Mouse (Mus musculus): Measurements from ENCODE around the gene Aim2. TPM values are rescaled to one million over a fixed set of nuclear protein-coding genes. Genes with fewer than 3 reads are reported as not detected.

Aim2 gene
- polyA plus RNA-seq (2014; fragmentation: Illumina TruSeq; extraction: RNeasy Lipid Tissue Mini Kit (QIAGEN cat#74804); ENCODE audit: low read depth, low replicate concordance): 286 TPM

DNA sequence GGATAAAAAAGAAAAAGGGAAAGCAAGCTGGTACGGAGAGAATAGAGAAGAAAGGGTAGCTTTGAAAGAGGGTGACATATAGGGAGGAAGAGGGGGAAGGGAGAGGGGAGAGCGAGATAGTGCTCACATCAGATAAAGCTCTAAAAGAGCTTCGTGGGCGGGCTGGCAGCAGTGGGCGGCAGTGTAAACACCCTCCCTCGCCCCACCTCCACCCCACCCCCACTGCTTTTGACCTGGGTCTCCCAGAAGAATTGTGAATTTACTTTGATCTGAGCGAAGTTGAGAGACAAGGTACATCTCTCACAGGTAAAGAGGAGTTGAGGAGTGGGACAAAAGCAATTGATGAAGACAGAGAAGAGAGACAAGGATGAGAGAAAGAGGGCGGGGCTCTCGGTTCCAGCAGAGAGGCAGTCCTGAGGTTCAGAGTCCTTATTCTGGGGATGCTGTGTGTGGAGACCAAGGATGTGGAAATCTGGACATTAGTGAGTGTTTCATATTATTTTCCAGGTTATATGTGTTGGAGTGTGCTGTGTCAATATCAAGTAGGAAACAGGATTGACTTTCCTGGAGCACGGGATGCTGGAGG is at the start of gene Aim2:
TSS of gene Aim2 (plus strand) at position 508 of the 586 bp plus-strand sequence.

DNA sequence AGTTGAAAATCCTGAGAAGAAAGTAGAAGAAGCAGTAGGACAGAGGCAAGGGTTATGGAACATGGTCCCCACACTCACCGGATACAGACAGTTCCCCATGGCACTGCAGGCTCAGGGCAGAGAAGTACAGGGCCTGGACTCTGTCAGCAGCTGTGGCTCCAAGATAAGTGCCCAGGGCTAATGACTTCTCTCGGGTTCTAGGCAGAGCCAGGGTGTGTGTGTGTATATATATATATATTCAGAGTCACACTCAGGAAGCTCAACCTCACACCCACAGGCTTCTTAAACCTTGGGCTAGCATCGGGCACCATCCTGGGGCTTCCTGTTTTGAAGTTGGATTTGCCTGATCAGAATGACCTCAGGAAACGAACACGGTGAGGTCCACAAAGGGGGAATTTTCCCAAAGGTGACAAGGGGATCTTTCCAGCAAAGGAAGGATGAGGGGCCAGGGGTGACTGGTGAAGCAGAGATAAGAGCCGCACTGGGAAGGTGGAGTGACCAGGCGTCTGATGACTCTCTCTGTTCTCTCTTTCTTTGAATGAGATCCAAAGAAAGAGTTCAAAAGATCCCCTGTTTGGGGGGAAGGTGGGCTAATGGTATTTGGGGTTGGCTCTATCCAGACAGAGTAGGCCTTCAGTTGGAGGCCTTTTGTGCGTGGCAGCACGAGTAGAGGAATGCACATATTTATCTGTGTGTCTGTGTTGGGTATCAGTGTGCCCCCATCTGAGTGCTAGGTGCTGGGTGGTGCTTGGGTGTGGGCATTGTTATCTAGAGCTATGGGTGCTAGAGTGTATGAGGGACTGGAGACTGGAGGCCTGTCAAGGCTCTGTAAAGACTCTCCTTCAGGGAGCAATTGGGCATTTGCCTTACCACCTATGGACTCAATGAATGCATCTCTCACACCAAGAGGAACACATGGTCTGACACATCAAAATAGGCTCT is 17.1 kb upstream of the Aim2 start, which contains the start of gene Ackr1:
TSS of gene Ackr1 (minus strand) at position 439 of the 942 bp plus-strand sequence.

DNA sequence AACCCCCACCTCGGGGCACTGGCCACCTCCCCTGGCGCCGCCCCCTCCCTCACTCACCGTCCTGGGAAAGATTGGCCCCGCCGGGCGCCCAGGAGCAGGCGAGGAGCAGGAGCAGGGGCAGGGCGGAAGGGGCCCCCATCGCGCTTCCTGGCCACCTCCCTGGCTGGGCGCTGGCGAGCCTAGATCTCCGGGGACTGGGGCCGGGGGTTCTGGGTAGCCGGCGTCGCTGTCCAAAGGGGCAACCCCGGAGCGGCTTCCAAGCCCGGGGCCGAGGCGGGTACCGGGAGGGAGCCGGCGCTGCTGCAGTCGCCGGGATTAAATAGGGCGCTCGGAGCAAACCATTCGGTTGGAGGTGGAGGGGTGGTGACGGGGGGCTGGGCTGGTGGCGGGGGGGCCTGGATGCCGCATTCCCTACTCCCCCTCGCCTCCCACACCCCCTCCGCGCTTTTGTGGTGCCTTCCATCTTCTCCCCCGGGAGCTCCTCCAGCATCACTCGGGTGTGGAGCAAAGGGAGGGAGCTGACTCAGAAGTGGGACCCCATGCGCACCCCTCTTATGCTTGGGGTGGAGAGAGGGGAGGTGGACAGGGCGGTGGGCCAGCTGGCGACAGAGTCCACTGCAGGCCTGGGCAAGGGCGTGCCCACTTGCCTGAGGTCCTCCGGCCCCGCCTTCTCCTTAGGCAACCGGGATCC is 16.8 kb downstream of the Aim2 start, which contains the start of gene Cadm3:
TSS of gene Cadm3 (minus strand) at position 340 of the 691 bp plus-strand sequence.

DNA sequence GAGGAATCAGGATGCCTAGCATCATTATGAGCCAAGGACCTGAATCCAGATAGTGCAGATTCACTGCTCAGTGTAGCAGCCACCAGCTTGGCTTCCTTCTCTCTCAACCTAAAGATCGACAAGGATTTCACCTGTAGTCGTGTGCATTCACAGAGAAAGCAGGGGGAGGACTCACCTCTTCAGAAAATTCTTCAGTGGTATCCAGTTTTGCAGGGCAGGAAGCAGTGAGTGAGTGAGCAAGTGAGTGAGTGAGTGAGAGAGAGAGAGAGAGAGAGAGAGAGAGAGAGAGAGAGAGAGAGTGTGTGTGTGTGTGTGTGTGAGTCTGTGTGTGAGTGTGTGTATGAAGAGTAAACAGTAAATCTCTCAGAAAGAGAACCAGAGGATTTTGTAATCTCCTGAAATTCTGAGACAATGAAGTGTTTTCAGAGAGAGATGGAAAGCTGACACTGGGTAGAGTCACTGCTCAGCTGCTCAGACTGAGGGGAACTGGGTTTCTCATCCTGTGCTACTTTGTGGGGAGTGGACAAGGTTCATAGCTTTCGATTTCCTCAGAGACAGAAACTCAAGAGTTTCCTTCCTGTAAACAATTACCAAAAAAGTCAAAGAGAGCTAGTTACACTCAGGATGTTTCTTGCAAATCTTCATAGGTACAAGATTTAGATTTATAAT is 140.3 kb downstream of the Aim2 start, which contains the start of gene Ifi206:
TSS of gene Ifi206 (minus strand) at position 230 of the 669 bp plus-strand sequence.

Other genes starting within 250 kb of the Aim2 start
- gene Olfr1408, start 213.5 kb upstream of the Aim2 start, polyA plus RNA-seq (2014; fragmentation: Illumina TruSeq; extraction: RNeasy Lipid Tissue Mini Kit (QIAGEN cat#74804); ENCODE audit: low read depth, low replicate concordance): not detected
- not detected for gene Olfr1406, start 160.2 kb upstream of the Aim2 start, polyA plus RNA-seq (2014; fragmentation: Illumina TruSeq; extraction: RNeasy Lipid Tissue Mini Kit (QIAGEN cat#74804); ENCODE audit: low read depth, low replicate concordance)
- not detected for gene Olfr218, start 153.1 kb upstream of the Aim2 start, polyA plus RNA-seq (2014; fragmentation: Illumina TruSeq; extraction: RNeasy Lipid Tissue Mini Kit (QIAGEN cat#74804); ENCODE audit: low read depth, low replicate concordance)
- gene Olfr1404, start 138.5 kb upstream of the Aim2 start, polyA plus RNA-seq (2014; fragmentation: Illumina TruSeq; extraction: RNeasy Lipid Tissue Mini Kit (QIAGEN cat#74804); ENCODE audit: low read depth, low replicate concordance): not detected
- 0.63 TPM for gene Fcer1a, start 123.7 kb upstream of the Aim2 start, polyA plus RNA-seq (2014; fragmentation: Illumina TruSeq; extraction: RNeasy Lipid Tissue Mini Kit (QIAGEN cat#74804); ENCODE audit: low read depth, low replicate concordance)
- gene Olfr418, start 84.9 kb upstream of the Aim2 start, polyA plus RNA-seq (2014; fragmentation: Illumina TruSeq; extraction: RNeasy Lipid Tissue Mini Kit (QIAGEN cat#74804); ENCODE audit: low read depth, low replicate concordance): not detected
- 4.4 TPM for gene Mptx2, start 73.1 kb upstream of the Aim2 start, polyA plus RNA-seq (2014; fragmentation: Illumina TruSeq; extraction: RNeasy Lipid Tissue Mini Kit (QIAGEN cat#74804); ENCODE audit: low read depth, low replicate concordance)
- 1.9 TPM for gene Ackr1, start 17.1 kb upstream of the Aim2 start, polyA plus RNA-seq (2014; fragmentation: Illumina TruSeq; extraction: RNeasy Lipid Tissue Mini Kit (QIAGEN cat#74804); ENCODE audit: low read depth, low replicate concordance)
- 3.7 TPM for gene Cadm3, start 16.8 kb downstream of the Aim2 start, polyA plus RNA-seq (2014; fragmentation: Illumina TruSeq; extraction: RNeasy Lipid Tissue Mini Kit (QIAGEN cat#74804); ENCODE audit: low read depth, low replicate concordance)
- gene Ifi206, start 140.2 kb downstream of the Aim2 start, polyA plus RNA-seq (2014; fragmentation: Illumina TruSeq; extraction: RNeasy Lipid Tissue Mini Kit (QIAGEN cat#74804); ENCODE audit: low read depth, low replicate concordance): 2.6 TPM
- gene Ifi214, start 185.1 kb downstream of the Aim2 start, polyA plus RNA-seq (2014; fragmentation: Illumina TruSeq; extraction: RNeasy Lipid Tissue Mini Kit (QIAGEN cat#74804); ENCODE audit: low read depth, low replicate concordance): 1.9 TPM
- 8.0 TPM for gene Ifi213, start 248.4 kb downstream of the Aim2 start, polyA plus RNA-seq (2014; fragmentation: Illumina TruSeq; extraction: RNeasy Lipid Tissue Mini Kit (QIAGEN cat#74804); ENCODE audit: low read depth, low replicate concordance)

Data from sigmoid colon, adult 10 weeks (tissue).